Mouse (Mus musculus) spleen, postnatal 36 days (tissue): ENCODE results near the gene Vmn1r56.
"Not testable (repeated sequence)": the region's sequence is repeated elsewhere in the genome, so short reads cannot be mapped to it uniquely, and the experiment has no call there.

ENCODE experiments used
- DNase-seq, 2 experiments: peaks; one replicate each; pipeline ENCODE4 v3.0.0; 2022; ENCODE audit warnings: low spot score in 2 of 2, mixed read lengths in 1 of 2

Vmn1r56 gene

GRCm38 (mm10) chr7:5196647-5197046, at the start of gene Vmn1r56:
Gene Vmn1r56, minus strand, starts transcription at chr7:5196747.
- not testable (repeated sequence) for DNase-seq

- not testable (repeated sequence) for DNase-seq
Measured at GRCm38 (mm10) chr7:5218193-5218592, 21.6 kb upstream of the Vmn1r56 start, which contains the start of gene Vmn1r57. Gene Vmn1r57, plus strand, starts transcription at chr7:5218493.

GRCm38 (mm10) chr7:5149570-5149969, 47.0 kb downstream of the Vmn1r56 start, which contains the start of gene Vmn1r55:
Gene Vmn1r55, minus strand, starts transcription at chr7:5149670.
- not testable (repeated sequence) for DNase-seq
